Mouse (Mus musculus): ENCODE results near the gene Gm19402. TPM values are rescaled to one million over a fixed set of nuclear protein-coding genes. Genes with fewer than 3 reads are reported as not detected.

Gm19402 gene
- total RNA-seq, 2 experiments from 2014 or later, result not detected

DNA sequence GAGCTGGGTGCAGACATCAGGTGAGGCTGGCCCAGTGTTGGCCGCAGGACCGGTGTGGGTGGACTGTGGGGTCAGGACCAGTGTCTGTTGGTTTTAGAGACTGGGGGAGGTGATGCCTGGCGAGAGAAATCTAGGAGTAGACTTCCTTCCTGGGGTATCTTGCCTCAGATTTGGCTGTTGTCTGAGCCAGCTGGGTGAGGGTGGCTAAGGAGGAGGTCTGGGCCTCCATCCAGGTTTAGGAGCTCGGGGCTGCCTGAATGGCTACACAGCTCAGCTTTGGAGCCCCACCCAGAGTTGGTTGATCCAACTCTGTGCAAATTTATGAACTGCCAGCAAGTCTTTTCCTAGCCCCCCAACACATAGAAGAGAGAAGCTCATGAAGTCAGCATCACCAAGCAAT is 23.2 kb downstream of the Gm19402 start:
- no peak for ATAC-seq (replicated peaks; ENCODE audit: poor library complexity)

- no peak for ATAC-seq (replicated peaks; ENCODE audit: poor library complexity)
Measured at GRCm38 (mm10) chr10:77666342-77666741, 24.2 kb downstream of the Gm19402 start.

DNA sequence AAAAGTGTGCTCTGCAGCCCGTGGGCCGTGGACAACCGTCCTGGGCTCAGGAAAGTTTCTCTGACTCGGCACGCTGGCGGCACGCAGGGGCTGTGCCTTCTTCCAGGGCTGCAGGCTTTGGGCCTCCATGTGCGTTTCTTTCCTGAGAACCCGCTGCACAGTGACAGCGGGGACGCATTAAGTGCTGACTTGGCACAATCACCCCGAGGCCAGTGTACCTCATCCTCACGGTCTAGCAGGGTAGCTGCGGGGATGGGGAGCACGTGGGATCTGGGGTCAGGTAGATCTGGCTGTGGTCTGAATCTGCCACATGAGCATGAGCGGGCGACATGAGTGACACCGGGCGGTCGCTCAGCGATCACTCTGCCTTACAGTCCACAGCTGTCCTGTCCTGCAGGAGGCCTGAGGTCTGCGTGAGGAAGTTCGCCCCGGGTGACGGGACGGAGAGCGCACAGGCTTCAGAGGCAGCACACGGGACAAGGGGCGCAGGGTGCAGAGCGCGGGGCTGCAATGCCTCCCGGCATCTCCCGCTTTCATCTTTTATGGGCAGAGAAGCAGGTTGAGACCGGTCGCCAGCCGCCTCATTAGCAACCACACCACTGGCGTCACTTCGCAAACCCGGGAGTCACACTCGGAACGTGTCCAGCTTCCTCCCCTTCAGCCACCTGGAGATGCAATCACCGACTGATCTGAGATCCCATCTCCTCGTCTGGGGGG is 26.4 kb downstream of the Gm19402 start:
- ATAC-seq (replicated peaks; ENCODE audit: poor library complexity), result 0 out of 2 replicates have a peak, but pooled peaks have one; percentile 17

- ATAC-seq (replicated peaks; ENCODE audit: poor library complexity), result peak; percentile 52
Measured at GRCm38 (mm10) chr10:77658286-77658994, 32.1 kb downstream of the Gm19402 start.

- no peak for ATAC-seq (replicated peaks; ENCODE audit: poor library complexity)
Measured at GRCm38 (mm10) chr10:77652046-77652445, 38.5 kb downstream of the Gm19402 start.

GRCm38 (mm10) chr10:77647901-77648300 is 42.7 kb downstream of the Gm19402 start:
- ATAC-seq (replicated peaks; ENCODE audit: poor library complexity), result no peak

DNA sequence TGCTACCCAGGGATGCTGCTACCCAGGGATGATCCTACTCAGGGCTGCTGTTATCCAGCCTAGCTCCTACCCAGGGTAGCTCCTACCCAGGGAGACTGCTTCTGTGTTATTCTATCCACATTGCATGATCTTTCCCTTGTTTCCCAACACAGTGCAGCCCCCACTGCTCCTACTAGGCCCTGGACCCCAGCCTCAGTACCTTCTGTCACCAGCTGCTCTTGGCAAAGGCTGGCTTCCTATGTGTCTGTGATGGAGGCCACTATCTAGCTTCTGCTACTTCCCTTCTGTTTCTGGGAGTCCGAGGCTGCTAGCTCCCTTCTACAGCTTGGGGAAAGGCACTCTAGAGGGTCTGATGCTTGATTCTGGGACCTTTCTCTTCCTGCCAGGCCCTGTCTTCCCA is 43.1 kb downstream of the Gm19402 start:
- no peak for ATAC-seq (replicated peaks; ENCODE audit: poor library complexity)

DNA sequence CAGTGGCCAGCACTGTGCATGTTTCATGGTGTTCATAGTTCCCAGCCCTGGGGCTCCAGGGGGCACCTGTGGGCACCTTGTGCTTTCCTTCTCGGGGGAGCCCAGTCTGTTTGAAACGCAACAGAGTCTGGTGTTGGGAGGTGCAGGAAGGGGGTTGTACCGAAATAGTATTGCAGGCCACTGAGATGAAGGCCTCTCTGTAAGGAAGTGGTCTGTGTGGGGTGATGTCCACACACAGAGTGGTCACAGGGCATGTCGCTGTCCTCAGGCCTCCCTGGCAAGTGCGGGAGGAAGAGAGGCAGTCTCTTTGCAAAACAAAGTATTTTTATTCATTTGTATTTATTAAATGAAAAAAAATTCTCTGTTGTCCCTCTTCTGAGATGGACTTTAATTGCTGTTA is 45.0 kb downstream of the Gm19402 start:
- ATAC-seq (replicated peaks; ENCODE audit: poor library complexity), result peak; percentile 59

DNA sequence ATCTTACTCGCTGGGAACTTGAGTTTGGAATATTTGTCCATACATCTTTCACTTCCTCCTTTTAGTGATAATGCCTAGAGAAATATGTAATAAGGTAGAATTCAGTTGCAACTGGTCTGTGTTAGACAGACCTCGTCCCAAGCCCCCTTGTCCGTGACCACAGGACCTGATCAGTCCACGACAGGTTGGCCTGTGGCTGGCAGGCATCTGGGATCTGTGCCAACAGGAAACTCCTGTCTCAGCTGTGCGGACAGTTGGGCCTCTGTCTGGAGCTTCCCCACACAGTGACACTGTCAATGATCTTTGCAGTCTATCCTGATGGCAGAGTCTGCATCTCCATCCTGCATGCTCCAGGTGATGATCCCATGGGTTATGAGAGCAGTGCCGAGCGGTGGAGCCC is 47.4 kb downstream of the Gm19402 start:
- ATAC-seq (replicated peaks; ENCODE audit: poor library complexity), result peak; percentile 19; the same call in 1 of the 2 replicates

Other genes starting within 250 kb of the Gm19402 start
- gene Fam207a, start 175.0 kb downstream of the Gm19402 start, total RNA-seq (2015), result 9.1 and 9.9 TPM in 2 replicates
- 28.8 and 38.1 TPM in 2 replicates for gene Fam207a, start 175.0 kb downstream of the Gm19402 start, total RNA-seq (2017)
- 37.2 and 37.9 TPM in 2 replicates for gene Itgb2, start 160.5 kb downstream of the Gm19402 start, total RNA-seq (2015)
- 35.1 and 42.0 TPM in 2 replicates for gene Itgb2, start 160.5 kb downstream of the Gm19402 start, total RNA-seq (2017)
- 54.1 and 60.0 TPM in 2 replicates for gene Pttg1ip, start 109.0 kb downstream of the Gm19402 start, total RNA-seq (2015)
- gene Pttg1ip, start 109.0 kb downstream of the Gm19402 start, total RNA-seq (2017), result 31.8 and 37.6 TPM in 2 replicates
- 34.5 and 38.8 TPM in 2 replicates for gene Sumo3, start 84.7 kb downstream of the Gm19402 start, total RNA-seq (2015)
- 187 and 212 TPM in 2 replicates for gene Sumo3, start 84.7 kb downstream of the Gm19402 start, total RNA-seq (2017)
- not detected in 2 replicates for gene Gm49325, start 84.6 kb downstream of the Gm19402 start, total RNA-seq (2015)
- 1.1 TPM in 1 of 2 replicates, not detected in the other for gene Gm49325, start 84.6 kb downstream of the Gm19402 start, total RNA-seq (2017)
- gene Ube2g2, start 68.5 kb downstream of the Gm19402 start, total RNA-seq (2015), result 22.8 and 25.1 TPM in 2 replicates
- 30.4 and 34.2 TPM in 2 replicates for gene Ube2g2, start 68.5 kb downstream of the Gm19402 start, total RNA-seq (2017)
- gene Tspear, start 4.2 kb downstream of the Gm19402 start, total RNA-seq (2015), result 0.12 and 0.96 TPM in 2 replicates
- gene Tspear, start 4.2 kb downstream of the Gm19402 start, total RNA-seq (2017), result not detected in 2 replicates
- gene Gm9508, start 6.5 kb upstream of the Gm19402 start, total RNA-seq (2015), result not detected in 2 replicates
- not detected in 2 replicates for gene Gm9508, start 6.5 kb upstream of the Gm19402 start, total RNA-seq (2017)
- gene Gm10272, start 15.9 kb upstream of the Gm19402 start, total RNA-seq (2015), result not detected in 2 replicates
- not detected in 2 replicates for gene Gm10272, start 15.9 kb upstream of the Gm19402 start, total RNA-seq (2017)
- not detected in 2 replicates for gene Gm10024, start 20.7 kb upstream of the Gm19402 start, total RNA-seq (2015)
- not detected in 2 replicates for gene Gm10024, start 20.7 kb upstream of the Gm19402 start, total RNA-seq (2017)
- not detected in 2 replicates for gene Gm10142, start 25.1 kb upstream of the Gm19402 start, total RNA-seq (2015)
- not detected in 2 replicates for gene Gm10142, start 25.1 kb upstream of the Gm19402 start, total RNA-seq (2017)
- gene Krtap12-1, start 29.8 kb upstream of the Gm19402 start, total RNA-seq (2015), result not detected in 2 replicates
- gene Krtap12-1, start 29.8 kb upstream of the Gm19402 start, total RNA-seq (2017), result not detected in 2 replicates
- not detected in 2 replicates for gene Gm10100, start 35.7 kb upstream of the Gm19402 start, total RNA-seq (2015)
- not detected in 2 replicates for gene Gm10100, start 35.7 kb upstream of the Gm19402 start, total RNA-seq (2017)
- not detected in 2 replicates for gene Gm18596, start 51.9 kb upstream of the Gm19402 start, total RNA-seq (2015)
- gene Gm18596, start 51.9 kb upstream of the Gm19402 start, total RNA-seq (2017), result not detected in 2 replicates
- gene Gm9736, start 60.6 kb upstream of the Gm19402 start, total RNA-seq (2015), result not detected in 2 replicates
- gene Gm9736, start 60.6 kb upstream of the Gm19402 start, total RNA-seq (2017), result not detected in 2 replicates
- gene Gm3233, start 68.9 kb upstream of the Gm19402 start, total RNA-seq (2015), result not detected in 2 replicates
- gene Gm3233, start 68.9 kb upstream of the Gm19402 start, total RNA-seq (2017), result not detected in 2 replicates
- gene Gm3238, start 80.6 kb upstream of the Gm19402 start, total RNA-seq (2015), result not detected in 2 replicates
- gene Gm3238, start 80.6 kb upstream of the Gm19402 start, total RNA-seq (2017), result not detected in 2 replicates
- not detected in 2 replicates for gene Gm7138, start 86.2 kb upstream of the Gm19402 start, total RNA-seq (2015)
- not detected in 2 replicates for gene Gm7138, start 86.2 kb upstream of the Gm19402 start, total RNA-seq (2017)
- gene Gm3250, start 91.8 kb upstream of the Gm19402 start, total RNA-seq (2015), result not detected in 2 replicates
- not detected in 2 replicates for gene Gm3250, start 91.8 kb upstream of the Gm19402 start, total RNA-seq (2017)
- gene Gm7137, start 97.4 kb upstream of the Gm19402 start, total RNA-seq (2015), result not detected in 2 replicates
- gene Gm7137, start 97.4 kb upstream of the Gm19402 start, total RNA-seq (2017), result not detected in 2 replicates
- not detected in 2 replicates for gene Gm9639, start 104.3 kb upstream of the Gm19402 start, total RNA-seq (2015)
- gene Gm9639, start 104.3 kb upstream of the Gm19402 start, total RNA-seq (2017), result not detected in 2 replicates
- not detected in 2 replicates for gene Gm19668, start 108.4 kb upstream of the Gm19402 start, total RNA-seq (2015)
- not detected in 2 replicates for gene Gm19668, start 108.4 kb upstream of the Gm19402 start, total RNA-seq (2017)
- gene Gm9507, start 121.1 kb upstream of the Gm19402 start, total RNA-seq (2015), result not detected in 2 replicates
- not detected in 2 replicates for gene Gm9507, start 121.1 kb upstream of the Gm19402 start, total RNA-seq (2017)
- not detected in 2 replicates for gene Gm2696, start 123.9 kb upstream of the Gm19402 start, total RNA-seq (2015)
- gene Gm2696, start 123.9 kb upstream of the Gm19402 start, total RNA-seq (2017), result not detected in 2 replicates
- not detected in 2 replicates for gene Krtap10-4, start 136.3 kb upstream of the Gm19402 start, total RNA-seq (2015)
- not detected in 2 replicates for gene Krtap10-4, start 136.3 kb upstream of the Gm19402 start, total RNA-seq (2017)
- not detected in 2 replicates for gene Krtap10-10, start 145.2 kb upstream of the Gm19402 start, total RNA-seq (2015)
- not detected in 2 replicates for gene Krtap10-10, start 145.2 kb upstream of the Gm19402 start, total RNA-seq (2017)
- gene Gm36176, start 156.0 kb upstream of the Gm19402 start, total RNA-seq (2015), result not detected in 2 replicates
- not detected in 2 replicates for gene Gm36176, start 156.0 kb upstream of the Gm19402 start, total RNA-seq (2017)
- not detected in 2 replicates for gene Gm10318, start 162.1 kb upstream of the Gm19402 start, total RNA-seq (2015)
- not detected in 2 replicates for gene Gm10318, start 162.1 kb upstream of the Gm19402 start, total RNA-seq (2017)
- gene Gm3285, start 171.2 kb upstream of the Gm19402 start, total RNA-seq (2015), result not detected in 2 replicates
- gene Gm3285, start 171.2 kb upstream of the Gm19402 start, total RNA-seq (2017), result not detected in 2 replicates
- gene Lrrc3, start 211.8 kb upstream of the Gm19402 start, total RNA-seq (2015), result 0.12 TPM in 1 of 2 replicates, not detected in the other
- not detected in 2 replicates for gene Lrrc3, start 211.8 kb upstream of the Gm19402 start, total RNA-seq (2017)

All from megakaryocyte progenitor cell, adult 5-6 weeks (primary cell).